Mouse (Mus musculus) heart, adult 2 months (tissue): Measurements from ENCODE around the gene Smurf1. TPM values are rescaled to one million over a fixed set of nuclear protein-coding genes. Genes with fewer than 3 reads are reported as not detected.
A peak's percentile ranks its signal among the peaks of the same experiment; 100 is the strongest.

Experiments
- DNase-seq, 2 experiments: peaks; one replicate each; pipeline ENCODE4 v3.0.0; 2021
- H3K27ac ChIP-seq: fragments of 200-600 bp; 2 replicates; pipeline ENCODE4 v1.8.1; 2022
- H3K27me3 ChIP-seq: fragments of 200-500 bp; 2 replicates; pipeline ENCODE4 v1.6.1; 2012; ENCODE audit warnings: mild to moderate bottlenecking, low read length, inconsistent platforms, mixed read lengths; ENCODE audit not compliant: control insufficient read depth, insufficient read depth
- H3K36me3 ChIP-seq: fragments of 200-500 bp; 2 replicates; pipeline ENCODE4 v1.6.1; 2012; ENCODE audit warnings: low read length, inconsistent platforms; ENCODE audit not compliant: control insufficient read depth, insufficient read depth
- H3K4me1 ChIP-seq: fragments of 200-500 bp; 2 replicates; pipeline ENCODE4 v1.6.1; 2011; ENCODE audit warnings: low read length; ENCODE audit not compliant: control insufficient read depth, insufficient read depth
- H3K4me3 ChIP-seq: fragments of 200-600 bp; 2 replicates; pipeline ENCODE4 v1.8.1; 2022
- H3K79me2 ChIP-seq: fragments of 200-500 bp; replicated peaks from 2 replicates; pipeline ENCODE4 v1.6.1; 2012; ENCODE audit warnings: mild to moderate bottlenecking, inconsistent platforms, low read length, moderate library complexity, mixed read lengths; ENCODE audit not compliant: control insufficient read depth, insufficient read depth
- H3K9ac ChIP-seq: fragments of 200-500 bp; 2 replicates; pipeline ENCODE4 v1.6.1; 2012; ENCODE audit warnings: low read depth, mild to moderate bottlenecking, control low read depth, inconsistent platforms, low read length, mixed read lengths
- CTCF ChIP-seq: fragments of 200-600 bp; IDR thresholded peaks from 2 replicates; pipeline ENCODE4 v1.8.1; 2022; ENCODE audit warnings: antibody characterized with exemption, mild to moderate bottlenecking, moderate library complexity
- EP300 ChIP-seq: fragments of 200-500 bp; IDR thresholded peaks from 2 replicates; pipeline ENCODE4 v1.6.1; 2011; ENCODE audit warnings: low read depth, low read length, control low read depth; ENCODE audit not compliant: insufficient read depth
- POLR2A ChIP-seq: fragments of 200-500 bp; IDR thresholded peaks from 2 replicates; pipeline ENCODE4 v1.6.1; 2011; ENCODE audit warnings: mild to moderate bottlenecking, low read depth, low read length, control low read depth; ENCODE audit not compliant: insufficient read depth
- WGBS: fragments of 180-500 bp; shearing (Covaris S2); methylation state at CpG from one replicate; pipeline ENCODE4 v1.1.7; 2018; 5-methylcytosine and 5-hydroxymethylcytosine counted together
- intact Hi-C: fragments of 180-260 bp; cut with DNase I; formaldehyde crosslinking; loops from one replicate; pipeline ENCODE4 v1.15.1; 2025
- polyA plus RNA-seq: library from polyadenylated mRNA; depleted of rRNA; stranded (reverse); fragments of >200 nt; gene quantifications from 2 replicates; pipeline ENCODE4 v1.2.3, GENCODE M21; 2012
- total RNA-seq, 2 experiments: library from RNA; stranded (reverse); gene quantifications; 2 replicates each; pipeline ENCODE4 v1.2.3; 2021

The Smurf1 gene
- total and polyA plus RNA-seq, 3 experiments = 23.1 to 27.0 (median 26.6) TPM

GRCm38 (mm10) chr5:144931841-144932240, 33.8 kb downstream of the Smurf1 start:
- Histone ChIP-seq H3K4me3 (no peak overlapping the region), H3K36me3 (no peaks in the 10 kb centered on the region; the same call in 1 of the 2 replicates), H3K9ac (no peak overlapping the region), H3K79me2 (peaks cover 14% of the 10 kb centered on the region), H3K4me1 (peaks cover 34% of the 10 kb centered on the region), H3K27me3 (no peaks in the 10 kb centered on the region), H3K27ac (no peak overlapping the region)
- intact Hi-C loops = loop anchor here (2.0 kb wide), 1 partner anchor 35 kb away; no protein-coding TSS in a partner anchor
- DNase-seq = no peak
- 51% methylated on average over 5 of the region's 5 CpGs for WGBS
- TF ChIP-seq EP300 (no peak), POLR2A (no peak), CTCF (no peak)

- Histone ChIP-seq H3K27ac (peak overlapping the region; percentile 85), H3K79me2 (peaks cover 7% of the 10 kb centered on the region), H3K4me1 (peaks cover 20% of the 10 kb centered on the region), H3K9ac (no peak overlapping the region), H3K4me3 (no peak overlapping the region; the same call in 1 of the 2 replicates), H3K27me3 (no peaks in the 10 kb centered on the region), H3K36me3 (no peaks in the 10 kb centered on the region; the same call in 1 of the 2 replicates)
- DNase-seq = peak; percentile 58 to 65
- 17% methylated on average over 11 of the region's 11 CpGs for WGBS
- TF ChIP-seq POLR2A (no peak), EP300 (0 out of 2 replicates have a peak, but pooled peaks have one; percentile 28)
- intact Hi-C loops = loop anchor here (1.0 kb wide), 1 partner anchor 15 kb away; no protein-coding TSS in a partner anchor
Measured at GRCm38 (mm10) chr5:144928856-144929713, 36.6 kb downstream of the Smurf1 start.

GRCm38 (mm10) chr5:144926275-144926674, 39.4 kb downstream of the Smurf1 start:
- Histone ChIP-seq H3K79me2 (peaks cover 10% of the 10 kb centered on the region), H3K4me3 (no peak overlapping the region), H3K27me3 (no peaks in the 10 kb centered on the region), H3K36me3 (no peaks in the 10 kb centered on the region), H3K4me1 (peaks cover 26% of the 10 kb centered on the region), H3K27ac (no peak overlapping the region), H3K9ac (no peak overlapping the region)
- 83% methylated on average over 2 of the region's 2 CpGs for WGBS
- intact Hi-C loops = no loop called here
- no peak for TF ChIP-seq CTCF
- TF ChIP-seq EP300 = no peak
- TF ChIP-seq POLR2A = no peak
- DNase-seq = no peak

GRCm38 (mm10) chr5:144923351-144923750, 42.3 kb downstream of the Smurf1 start:
- Histone ChIP-seq H3K27me3 (no peaks in the 10 kb centered on the region), H3K9ac (no peak overlapping the region), H3K36me3 (no peaks in the 10 kb centered on the region), H3K4me1 (peaks cover 19% of the 10 kb centered on the region), H3K4me3 (no peak overlapping the region), H3K79me2 (peaks cover 10% of the 10 kb centered on the region), H3K27ac (no peak overlapping the region)
- intact Hi-C loops = no loop called here
- DNase-seq = no peak
- TF ChIP-seq POLR2A (no peak), CTCF (no peak), EP300 (no peak)
- WGBS = 66% methylated on average over 6 of the region's 6 CpGs

GRCm38 (mm10) chr5:144919790-144920189, 45.9 kb downstream of the Smurf1 start:
- intact Hi-C loops = loop anchor here (5.0 kb wide), 1 partner anchor 48 kb away; the partner anchor contains the start of gene Smurf1
- 88% methylated on average over 8 of the region's 8 CpGs for WGBS
- Histone ChIP-seq H3K79me2 (peaks cover 7% of the 10 kb centered on the region), H3K4me1 (peaks cover 21% of the 10 kb centered on the region), H3K36me3 (no peaks in the 10 kb centered on the region), H3K27me3 (no peaks in the 10 kb centered on the region), H3K9ac (no peak overlapping the region), H3K27ac (no peak overlapping the region), H3K4me3 (no peak overlapping the region)
- no peak for DNase-seq
- no peak for TF ChIP-seq POLR2A
- no peak for TF ChIP-seq CTCF
- no peak for TF ChIP-seq EP300

- no peak overlapping the region for H3K27ac ChIP-seq
- DNase-seq = no peak
- H3K36me3 ChIP-seq = no peaks in the 10 kb centered on the region
- H3K9ac ChIP-seq = no peak overlapping the region
- peaks cover 25% of the 10 kb centered on the region for H3K4me1 ChIP-seq
- H3K4me3 ChIP-seq = no peak overlapping the region
- TF ChIP-seq CTCF (no peak), POLR2A (no peak), EP300 (no peak)
- no peaks in the 10 kb centered on the region for H3K27me3 ChIP-seq
- H3K79me2 ChIP-seq = peaks cover 7% of the 10 kb centered on the region
- WGBS = 87% methylated on average over 9 of the region's 9 CpGs
- intact Hi-C loops = loop anchor here (5.0 kb wide), 1 partner anchor 48 kb away; the partner anchor contains the start of gene Smurf1
Measured at GRCm38 (mm10) chr5:144919194-144919593, 46.5 kb downstream of the Smurf1 start.
